ENCODE assay signal across 9 mouse cellular contexts in the genomic region with DNA sequence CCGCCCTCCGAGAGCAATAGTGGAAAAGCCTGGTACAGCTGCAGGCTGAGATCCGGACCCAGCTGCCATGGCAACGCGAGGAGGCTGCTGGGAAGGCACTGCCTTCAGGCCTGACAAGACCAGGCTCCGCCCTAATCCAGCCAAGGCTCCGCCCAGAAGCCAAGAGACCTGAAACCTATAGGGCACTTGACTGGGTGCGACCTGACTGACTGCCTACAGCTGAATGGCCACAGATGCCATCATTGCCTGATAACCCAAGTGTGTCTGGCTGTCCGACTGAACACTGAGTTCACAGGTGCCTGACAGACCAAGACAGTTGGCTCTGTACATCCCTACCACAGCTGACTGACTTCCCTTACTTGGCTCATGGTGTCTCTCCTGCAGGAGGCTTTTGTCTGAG. TPM values are rescaled to one million over a fixed set of nuclear protein-coding genes. Genes with fewer than 3 reads are reported as not detected.
DNase-seq lines count a peak whose midpoint lies in the region; TF ChIP-seq lines count a peak whose summit lies in the region.
"Had no signal": no experiment of that assay in that cellular context is flagged by ENCODE, and none has a peak within 500 bp of the region (broad histone marks: within the 10 kb centered on the region; RNA-seq: fewer than 3 reads in every experiment).

No protein-coding gene starts in this region.

- H3K4me3 ChIP-seq in gastrocnemius, adult 2 months: no peak overlapping the region
- H3K4me3 ChIP-seq: megakaryocyte, embryonic 14.5 days had no signal

- H3K27ac ChIP-seq in gastrocnemius, adult 2 months: no peak overlapping the region

- DNase-seq in cerebellum, adult 11-12 months: peak; percentile 9
- DNase-seq in cerebellum, adult 8-10 months: no peak
- peak; percentile 93 for DNase-seq in brain, adult 2 months (ENCODE audit: low read depth, low spot score)
- DNase-seq in frontal cortex, postnatal 14 days (ENCODE audit: low spot score in 2 of 2): peak; percentile 57 to 75
- peak; percentile 60 for DNase-seq in layer of hippocampus, adult 8-10 months (ENCODE audit: low spot score in 2 of 2)
- DNase-seq in lung, postnatal 10 days: peak; percentile 62
- DNase-seq in right cerebral cortex, adult 2 months (ENCODE audit: low spot score in 2 of 2): peak; percentile 52 to 58
- no peak for DNase-seq in gastrocnemius, adult 2 months

- no peak for TF ChIP-seq CTCF in gastrocnemius, adult 2 months (IDR thresholded peaks at IDR 0.05)

- intact Hi-C loops in gastrocnemius, adult 2 months (cut with DNase I): no loop called here

RNA-seq across cellular contexts. Expression of a gene that starts 19.4 kb away (rescaled TPM):
- total RNA-seq in layer of hippocampus, adult 8-10 months (2022): 100 to 1,000 TPM; 322 to 352 (median 336) TPM
- total RNA-seq in gastrocnemius, adult 2 months (2021): 1 to 10 TPM; 3.8 to 4.6 TPM

Comparison
In these comparisons a context has a peak if more than half of its experiments do, and no peak if none do; other contexts are left out.
1. DNase-seq: peak in cerebellum, adult 11-12 months (single experiment), brain, adult 2 months (single experiment), frontal cortex, postnatal 14 days (2 of 2), layer of hippocampus, adult 8-10 months (2 of 2), lung, postnatal 10 days (single experiment) and right cerebral cortex, adult 2 months (2 of 2); none in cerebellum, adult 8-10 months (single experiment) and gastrocnemius, adult 2 months (single experiment).
2. RNA of a gene that starts 19.4 kb away (total RNA-seq): 322 to 352 TPM in layer of hippocampus, adult 8-10 months; 3.8 to 4.6 TPM in gastrocnemius, adult 2 months; every median in the first group is over 10 times any median in the second.